Mouse (Mus musculus) layer of hippocampus, adult 2 months (tissue): ENCODE measurements around the gene Prkce. TPM values are rescaled to one million over a fixed set of nuclear protein-coding genes. Genes with fewer than 3 reads are reported as not detected.

Source experiments
- DNase-seq, 2 experiments: peaks; one replicate each; pipeline ENCODE4 v3.0.0; 2022; ENCODE audit warnings: low spot score in 2 of 2
- H3K27ac ChIP-seq: fragments of 200-600 bp; 2 replicates; pipeline ENCODE4 v1.8.1; 2022
- H3K4me3 ChIP-seq: fragments of 200-600 bp; 2 replicates; pipeline ENCODE4 v1.8.1; 2022; ENCODE audit warnings: mild to moderate bottlenecking
- CTCF ChIP-seq: fragments of 200-600 bp; conservative IDR thresholded peaks from 2 replicates; pipeline ENCODE4 v1.8.1; 2022; ENCODE audit warnings: antibody characterized with exemption, mild to moderate bottlenecking, moderate library complexity
- total RNA-seq, 2 experiments: library from RNA; stranded (reverse); gene quantifications; 2 replicates each; pipeline ENCODE4 v1.2.3; 2021

Gene Prkce
- total RNA-seq, 2 experiments from 2014 or later: 422 to 451 TPM

- no peak for TF ChIP-seq CTCF
- no peak overlapping the region for H3K4me3 ChIP-seq
Measured at GRCm38 (mm10) chr17:86418334-86418733, 250.7 kb downstream of the Prkce start.

GRCm38 (mm10) chr17:86419199-86419598 lies 251.6 kb downstream of the Prkce start:
- H3K4me3 ChIP-seq: no peak overlapping the region
- TF ChIP-seq CTCF: no peak
- DNase-seq: no peak
- peak overlapping the region; percentile 84 for H3K27ac ChIP-seq

More at GRCm38 (mm10) chr17:86418334-86418733, 250.7 kb downstream of the Prkce start:
- peak overlapping the region; percentile 84 for H3K27ac ChIP-seq
- DNase-seq: peak in 1 of 2 experiments; percentile 49

GRCm38 (mm10) chr17:86420646-86421338 lies 253.2 kb downstream of the Prkce start:
- DNase-seq: no peak
- Histone ChIP-seq H3K4me3 (no peak overlapping the region), H3K27ac (peak overlapping the region; percentile 84)
- no peak for TF ChIP-seq CTCF

- Histone ChIP-seq H3K4me3 (no peak overlapping the region), H3K27ac (peak overlapping the region; percentile 84)
- no peak for DNase-seq
- TF ChIP-seq CTCF: no peak
Measured at GRCm38 (mm10) chr17:86422023-86422422, 254.4 kb downstream of the Prkce start.

GRCm38 (mm10) chr17:86429877-86430276 lies 262.3 kb downstream of the Prkce start:
- no peak overlapping the region for H3K4me3 ChIP-seq
- peak in 1 of 2 experiments; percentile 25 for DNase-seq
- H3K27ac ChIP-seq: peak overlapping the region; percentile 78
- no peak for TF ChIP-seq CTCF

GRCm38 (mm10) chr17:86433117-86433516 lies 265.5 kb downstream of the Prkce start:
- no peak overlapping the region for H3K4me3 ChIP-seq
- peak overlapping the region; percentile 77 for H3K27ac ChIP-seq
- TF ChIP-seq CTCF: no peak
- DNase-seq: no peak

- peak in 1 of 2 experiments; percentile 63 for DNase-seq
- Histone ChIP-seq H3K27ac (peak overlapping the region; percentile 77; the same call in 1 of the 2 replicates), H3K4me3 (no peak overlapping the region)
- 0 out of 2 replicates have a peak, but pooled peaks have one; percentile 7 for TF ChIP-seq CTCF
Measured at GRCm38 (mm10) chr17:86433813-86434212, 266.2 kb downstream of the Prkce start.

- H3K4me3 ChIP-seq: no peak overlapping the region
- DNase-seq: no peak
- TF ChIP-seq CTCF: no peak
Measured at GRCm38 (mm10) chr17:86434781-86435180, 267.2 kb downstream of the Prkce start.

GRCm38 (mm10) chr17:86435570-86435969 lies 268.0 kb downstream of the Prkce start:
- TF ChIP-seq CTCF: no peak
- DNase-seq: no peak
- Histone ChIP-seq H3K4me3 (no peak overlapping the region), H3K27ac (peak overlapping the region; percentile 46; the same call in 1 of the 2 replicates)

More at GRCm38 (mm10) chr17:86434781-86435180, 267.2 kb downstream of the Prkce start:
- H3K27ac ChIP-seq: peak overlapping the region; percentile 46; the same call in 1 of the 2 replicates

GRCm38 (mm10) chr17:86435984-86436383 lies 268.4 kb downstream of the Prkce start:
- no peak overlapping the region for H3K27ac ChIP-seq
- TF ChIP-seq CTCF: no peak
- H3K4me3 ChIP-seq: no peak overlapping the region
- no peak for DNase-seq

GRCm38 (mm10) chr17:86436583-86437370 lies 269.2 kb downstream of the Prkce start:
- peak in 1 of 2 experiments; percentile 8 for DNase-seq
- Histone ChIP-seq H3K27ac (peak overlapping the region; percentile 94), H3K4me3 (peak overlapping the region; percentile 11; the same call in 1 of the 2 replicates)
- no peak for TF ChIP-seq CTCF

- Histone ChIP-seq H3K4me3 (peak overlapping the region; percentile 11), H3K27ac (peak overlapping the region; percentile 94)
- peak; percentile 63 to 71 for DNase-seq
- no peak for TF ChIP-seq CTCF
Measured at GRCm38 (mm10) chr17:86437516-86438277, 270.1 kb downstream of the Prkce start.
